Mouse (Mus musculus) thymus, adult 2 months (tissue): ENCODE results near the gene Gm11146. TPM values are rescaled to one million over a fixed set of nuclear protein-coding genes. Genes with fewer than 3 reads are reported as not detected.

Experiments used
- DNase-seq: peaks from one replicate; pipeline ENCODE4 v3.0.0; 2021
- H3K27ac ChIP-seq: fragments of 200-500 bp; 2 replicates; pipeline ENCODE4 v1.5.1; 2012; ENCODE audit warnings: low read length, control low read depth; ENCODE audit not compliant: control insufficient read depth, insufficient read depth
- H3K27me3 ChIP-seq: fragments of 200-500 bp; 2 replicates; pipeline ENCODE4 v1.6.1; 2012; ENCODE audit warnings: mild to moderate bottlenecking, low read length, moderate library complexity, mixed read lengths; ENCODE audit not compliant: control insufficient read depth, insufficient read depth
- H3K36me3 ChIP-seq: fragments of 200-500 bp; 2 replicates; pipeline ENCODE4 v1.6.1; 2012; ENCODE audit warnings: mild to moderate bottlenecking, low read length, moderate library complexity; ENCODE audit not compliant: control insufficient read depth, insufficient read depth
- H3K4me1 ChIP-seq: fragments of 200-500 bp; replicated peaks from 2 replicates; pipeline ENCODE4 v1.6.1; 2012; ENCODE audit warnings: low read length; ENCODE audit not compliant: control insufficient read depth, insufficient read depth
- H3K4me3 ChIP-seq: fragments of 200-500 bp; 2 replicates; pipeline ENCODE4 v1.5.1; 2012; ENCODE audit warnings: mild to moderate bottlenecking, low read length, control low read depth, moderate library complexity; ENCODE audit not compliant: control insufficient read depth, insufficient read depth
- CTCF ChIP-seq: fragments of 200-500 bp; IDR thresholded peaks from 2 replicates; pipeline ENCODE4 v1.5.1; 2012; ENCODE audit warnings: mild to moderate bottlenecking, control low read depth, low read length, moderate library complexity, borderline replicate concordance; ENCODE audit not compliant: control insufficient read depth, poor library complexity, insufficient read depth; ENCODE audit errors: extremely low read depth
- POLR2A ChIP-seq: fragments of 200-500 bp; IDR thresholded peaks from 2 replicates; pipeline ENCODE4 v1.6.1; 2012; ENCODE audit warnings: mild to moderate bottlenecking, low read length, control low read depth, moderate library complexity; ENCODE audit not compliant: control insufficient read depth, poor library complexity, insufficient read depth; ENCODE audit errors: extremely low read depth
- WGBS: fragments of 180-500 bp; shearing (Covaris S2); methylation state at CpG from one replicate; pipeline ENCODE4 v1.1.7; 2018; 5-methylcytosine and 5-hydroxymethylcytosine counted together
- polyA plus RNA-seq: library from polyadenylated mRNA; depleted of rRNA; stranded (reverse); fragments of >200 nt; gene quantifications from 2 replicates; pipeline ENCODE4 v1.2.3, GENCODE M21; 2012

The Gm11146 gene
- polyA plus RNA-seq, 1 experiment, result not detected

DNA sequence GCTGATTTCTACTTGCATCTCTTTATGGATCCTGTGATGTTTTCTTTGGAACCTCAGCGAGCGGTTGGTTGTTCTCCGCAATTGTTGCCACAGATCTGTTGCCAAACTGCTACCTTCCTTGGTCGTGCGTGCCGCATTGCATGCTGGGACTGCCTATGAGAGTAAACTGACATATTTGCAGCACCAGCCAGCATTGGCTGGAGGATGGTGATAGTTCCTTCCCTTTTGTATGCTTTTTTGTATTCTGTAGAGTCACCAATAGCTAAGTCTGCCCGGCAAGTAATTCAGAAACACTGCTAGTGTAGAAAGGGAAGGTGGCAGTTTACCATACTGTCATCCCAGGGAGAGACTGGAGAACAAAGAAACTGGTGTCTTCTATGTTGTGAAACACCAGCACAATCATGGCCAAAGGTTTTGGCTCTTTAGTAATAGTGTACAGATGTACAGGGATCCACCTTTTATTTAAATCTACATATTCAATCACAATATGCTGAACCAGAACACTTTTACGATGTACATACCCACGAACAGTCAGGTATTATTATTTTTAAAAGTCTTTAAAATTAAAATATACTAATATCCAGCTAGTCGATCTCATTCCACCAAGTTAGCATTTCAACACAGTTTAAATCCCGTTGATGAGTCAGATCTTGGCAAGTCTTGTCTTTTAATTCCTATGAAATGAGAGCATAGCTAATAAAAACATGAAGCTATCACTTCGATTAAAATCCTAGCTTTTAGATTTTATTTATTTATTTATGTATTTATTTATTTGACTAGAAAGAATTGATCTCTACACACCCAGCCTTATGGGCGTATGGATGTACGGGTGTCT lies 41.4 kb upstream of the Gm11146 start:
- no peaks in the 10 kb centered on the region for H3K27me3 ChIP-seq
- TF ChIP-seq POLR2A (no peak), CTCF (no peak)
- no peak overlapping the region for H3K4me3 ChIP-seq
- no peak overlapping the region for H3K27ac ChIP-seq
- WGBS, result 72% methylated on average over 14 of the region's 14 CpGs
- H3K4me1 ChIP-seq, result peaks cover 4% of the 10 kb centered on the region
- H3K36me3 ChIP-seq, result no peaks in the 10 kb centered on the region
- no peak for DNase-seq

DNA sequence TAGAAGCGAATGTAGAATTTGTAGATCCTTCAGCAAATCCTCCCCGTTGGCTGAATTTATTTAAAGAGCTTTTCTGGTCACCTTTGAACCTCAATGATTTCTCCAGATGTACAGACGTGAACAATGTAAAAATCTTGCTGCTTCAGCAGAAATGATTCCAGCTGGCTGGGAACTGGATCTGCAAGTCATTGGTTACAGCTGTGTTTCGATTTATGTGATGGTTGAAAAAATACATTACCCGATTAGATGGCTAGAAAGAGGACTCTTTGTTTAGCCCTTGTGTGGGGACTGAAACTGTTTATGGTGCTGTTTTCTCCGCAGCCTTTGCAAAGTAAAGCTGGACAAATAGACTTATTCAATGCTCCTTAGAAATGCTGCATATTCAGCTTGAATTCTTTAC lies 34.6 kb upstream of the Gm11146 start:
- H3K4me1 ChIP-seq, result no peaks in the 10 kb centered on the region

DNA sequence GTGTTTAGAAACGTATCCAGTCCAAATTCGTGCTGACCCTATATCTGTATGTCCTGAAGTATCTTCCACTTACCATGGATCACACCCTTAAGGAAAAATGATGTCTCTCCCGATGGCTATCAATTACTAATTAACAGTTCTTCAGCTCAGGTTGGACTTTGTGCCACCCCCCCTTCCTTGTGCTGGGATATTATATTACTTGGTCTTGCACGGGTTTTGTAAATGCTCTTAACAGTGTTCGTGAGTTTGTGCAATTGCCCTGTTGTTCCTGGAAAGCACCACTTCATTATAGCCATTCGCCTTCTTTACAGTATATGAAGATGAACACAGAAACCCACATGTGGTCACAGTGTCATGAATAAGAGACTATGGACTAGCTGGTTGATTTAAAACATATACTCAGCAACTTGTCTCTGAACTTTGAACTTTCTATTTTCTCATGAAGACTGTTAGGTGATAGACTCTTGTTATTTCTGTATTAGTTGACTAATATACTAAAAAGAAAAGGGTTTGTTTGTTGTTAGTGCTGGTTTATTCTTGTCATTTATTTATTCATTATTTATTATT lies 30.5 kb upstream of the Gm11146 start:
- no peak overlapping the region for H3K4me3 ChIP-seq
- no peak overlapping the region for H3K27ac ChIP-seq
- DNase-seq, result no peak
- no peaks in the 10 kb centered on the region for H3K36me3 ChIP-seq
- 95% methylated on average over 6 of the region's 6 CpGs for WGBS
- H3K4me1 ChIP-seq, result no peaks in the 10 kb centered on the region
- no peaks in the 10 kb centered on the region for H3K27me3 ChIP-seq
- TF ChIP-seq CTCF (no peak), POLR2A (no peak)

More for the DNA sequence above, 34.6 kb upstream of the Gm11146 start:
- no peak for DNase-seq
- Histone ChIP-seq H3K36me3 (no peaks in the 10 kb centered on the region), H3K27ac (no peak overlapping the region), H3K4me3 (no peak overlapping the region), H3K27me3 (no peaks in the 10 kb centered on the region)
- WGBS, result 89% methylated on average over 6 of the region's 6 CpGs
- no peak for TF ChIP-seq POLR2A
- TF ChIP-seq CTCF, result no peak

DNA sequence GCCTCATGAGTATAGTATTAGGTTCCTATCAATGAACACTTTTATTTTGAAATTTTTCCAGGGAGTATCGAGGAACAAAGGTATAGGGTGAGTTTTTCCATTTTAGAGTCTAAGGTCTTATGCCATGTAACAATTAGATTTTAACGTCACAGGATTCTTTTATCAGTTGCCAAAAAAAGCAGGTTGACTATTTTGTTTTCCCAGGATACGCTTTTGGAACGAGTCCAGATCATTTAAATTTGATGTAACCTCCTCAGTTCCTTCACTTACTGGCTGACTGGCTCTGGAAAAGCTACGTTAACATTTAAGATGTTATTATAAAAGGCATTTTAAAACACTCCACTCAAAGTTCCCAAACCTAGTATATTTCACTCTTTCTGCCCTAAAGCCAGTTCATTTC lies 20.8 kb upstream of the Gm11146 start:
- DNase-seq, result no peak
- no peaks in the 10 kb centered on the region for H3K36me3 ChIP-seq
- no peaks in the 10 kb centered on the region for H3K27me3 ChIP-seq
- H3K4me1 ChIP-seq, result no peaks in the 10 kb centered on the region
- no peak overlapping the region for H3K4me3 ChIP-seq
- 89% methylated on average over 5 of the region's 5 CpGs for whole genome bisulfite sequencing
- no peak overlapping the region for H3K27ac ChIP-seq
- TF ChIP-seq CTCF (no peak), POLR2A (no peak)

DNA sequence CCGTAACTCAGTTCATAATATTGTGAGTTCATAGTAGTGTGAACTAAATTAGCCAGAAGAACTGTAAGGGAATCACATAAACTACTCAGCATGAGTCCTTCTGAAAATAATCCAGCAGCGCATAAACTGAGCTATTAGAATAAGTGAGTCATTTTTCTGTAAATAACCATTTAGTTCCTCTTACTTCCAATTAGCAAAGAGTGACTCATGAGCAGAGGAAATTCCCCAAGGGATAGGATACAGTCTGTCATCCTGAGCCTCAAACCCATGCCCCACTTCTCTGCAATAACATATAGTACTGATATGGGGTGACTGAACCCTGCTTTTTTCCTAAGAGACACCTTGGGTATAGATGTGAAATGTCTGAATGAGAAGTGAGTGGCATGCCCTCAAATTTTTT lies 687 bp upstream of the Gm11146 start:
- Histone ChIP-seq H3K4me3 (no peak overlapping the region), H3K27me3 (no peaks in the 10 kb centered on the region), H3K36me3 (no peaks in the 10 kb centered on the region), H3K27ac (no peak overlapping the region), H3K4me1 (no peaks in the 10 kb centered on the region)
- WGBS, result 90% methylated on average over 2 of the region's 2 CpGs
- TF ChIP-seq CTCF, result no peak
- TF ChIP-seq POLR2A, result no peak
- no peak for DNase-seq

DNA sequence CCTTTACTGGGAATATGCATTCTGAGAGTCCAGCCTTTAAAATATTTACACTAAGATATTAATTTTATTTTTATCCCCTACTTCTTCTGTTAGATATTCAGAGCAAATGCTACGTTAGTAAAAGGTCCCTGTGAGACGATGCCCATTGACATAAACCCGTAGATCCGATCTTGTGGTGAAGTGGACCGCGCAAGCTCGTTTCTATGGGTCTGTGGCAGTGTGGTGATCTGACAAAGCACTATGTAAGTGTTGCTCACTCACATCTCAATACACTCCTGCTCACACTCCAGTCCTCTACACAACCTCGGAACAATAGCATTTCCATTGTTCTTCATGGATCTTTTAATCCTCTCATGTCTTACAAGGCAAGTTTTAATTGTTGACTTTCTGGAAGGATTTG lies 3.1 kb downstream of the Gm11146 start:
- WGBS, result 95% methylated on average over 8 of the region's 8 CpGs
- Histone ChIP-seq H3K36me3 (no peaks in the 10 kb centered on the region), H3K4me3 (no peak overlapping the region), H3K27me3 (no peaks in the 10 kb centered on the region), H3K27ac (no peak overlapping the region), H3K4me1 (no peaks in the 10 kb centered on the region)
- TF ChIP-seq POLR2A, result no peak
- no peak for TF ChIP-seq CTCF
- DNase-seq, result no peak
